Mouse (Mus musculus): Measurements from ENCODE around the gene Tnfsf14.

Gene Tnfsf14

DNA sequence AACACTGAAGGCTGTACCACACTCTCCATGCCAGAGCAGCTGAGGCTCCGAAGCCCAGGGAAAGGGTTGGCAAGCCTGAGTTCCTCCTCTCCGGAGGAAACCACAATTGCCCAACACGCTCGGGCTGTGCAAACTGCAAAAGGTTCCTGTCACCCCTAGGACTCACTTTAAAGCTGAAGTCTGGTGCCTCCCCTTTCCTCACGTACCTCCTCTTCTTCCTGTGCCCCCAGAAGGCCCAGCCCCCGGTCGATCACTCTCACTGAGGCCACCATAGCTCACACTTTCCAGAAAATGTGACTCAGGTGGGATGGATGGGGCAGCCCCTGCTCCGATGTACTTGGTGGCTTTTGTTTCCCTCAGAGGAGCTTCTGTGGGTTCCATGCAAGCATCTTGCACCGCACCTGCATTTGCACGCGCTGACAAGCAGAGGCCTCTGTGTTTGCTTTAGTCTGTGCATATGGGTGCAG lies at the start of gene Tnfsf14:
Gene Tnfsf14 (minus strand): TSS at position 137 of the 467 bp plus-strand sequence.
- peak; percentile 81 for DNase-seq

GRCm38 (mm10) chr17:57237181-57237580 lies 43.2 kb upstream of the Tnfsf14 start:
- DNase-seq: no peak

DNA sequence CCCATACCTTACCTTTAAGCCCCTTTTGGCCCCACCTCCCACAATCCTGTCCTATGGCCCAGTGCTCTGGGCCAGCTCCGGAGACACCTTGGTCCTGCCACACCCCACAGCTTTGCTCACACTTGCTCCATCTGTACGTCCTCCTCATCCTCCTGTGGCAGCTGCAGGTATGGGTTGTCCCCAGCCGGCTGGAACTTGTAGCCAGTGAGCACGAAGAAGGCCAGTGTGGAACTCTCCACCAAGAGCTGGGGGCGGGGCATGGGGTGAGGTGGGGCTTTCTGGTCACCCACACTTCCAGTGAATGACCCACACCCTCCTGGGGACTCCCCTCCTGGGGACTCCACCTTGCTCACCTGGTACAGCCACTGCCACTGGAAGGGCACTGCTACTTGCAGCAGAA lies 41.8 kb upstream of the Tnfsf14 start:
- DNase-seq: no peak

DNA sequence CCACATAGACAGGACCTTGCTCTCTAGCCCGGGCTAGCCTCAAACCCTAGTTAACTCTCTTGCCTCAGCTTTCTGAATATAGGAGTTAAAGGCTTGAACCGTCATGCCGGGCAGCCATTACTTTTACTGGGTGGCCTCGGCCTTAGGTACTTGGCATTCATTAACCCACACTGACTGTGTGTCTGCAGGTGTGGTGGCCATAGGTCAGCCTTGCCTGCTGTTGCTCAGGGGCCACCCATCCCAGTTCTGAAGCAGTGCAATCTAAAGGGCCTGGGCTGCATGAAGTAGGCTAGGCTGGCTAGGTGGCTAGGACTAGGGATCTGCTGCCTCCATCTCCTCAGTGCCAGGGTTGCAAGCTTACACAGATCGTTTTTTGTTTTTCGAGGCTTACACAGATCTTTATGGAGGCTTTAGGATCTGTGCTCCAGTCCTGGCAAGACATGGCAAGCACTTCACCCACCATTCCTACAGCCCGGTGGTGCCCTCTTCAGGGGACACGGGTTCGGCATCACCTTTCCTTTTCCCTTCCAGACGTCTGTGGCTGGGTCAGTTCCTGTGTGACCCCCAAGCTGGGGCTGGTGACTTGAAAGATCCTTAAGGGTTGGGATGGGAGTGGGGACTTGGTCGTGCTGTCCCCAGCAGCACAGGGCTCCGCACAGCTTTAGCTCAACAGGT lies 40.4 kb upstream of the Tnfsf14 start:
- DNase-seq: no peak

GRCm38 (mm10) chr17:57233038-57233437 lies 39.1 kb upstream of the Tnfsf14 start:
- DNase-seq: no peak

DNA sequence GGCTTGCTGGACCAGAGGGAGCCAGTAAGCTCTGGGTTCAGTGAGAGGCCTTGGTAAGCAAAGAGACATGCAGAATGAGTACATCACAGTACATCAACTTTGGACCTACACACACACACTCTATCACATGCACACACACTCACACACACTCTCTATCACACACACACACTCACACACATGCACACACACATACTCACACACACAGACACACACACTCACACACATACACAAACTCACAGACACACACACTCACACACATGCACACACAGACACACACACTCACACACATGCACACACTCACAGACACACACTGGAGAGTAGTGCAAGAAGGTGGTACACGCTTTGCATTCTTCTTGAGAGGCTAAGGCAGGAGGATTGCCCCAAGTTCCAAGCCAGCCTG lies 38.2 kb upstream of the Tnfsf14 start:
- no peak for DNase-seq

DNA sequence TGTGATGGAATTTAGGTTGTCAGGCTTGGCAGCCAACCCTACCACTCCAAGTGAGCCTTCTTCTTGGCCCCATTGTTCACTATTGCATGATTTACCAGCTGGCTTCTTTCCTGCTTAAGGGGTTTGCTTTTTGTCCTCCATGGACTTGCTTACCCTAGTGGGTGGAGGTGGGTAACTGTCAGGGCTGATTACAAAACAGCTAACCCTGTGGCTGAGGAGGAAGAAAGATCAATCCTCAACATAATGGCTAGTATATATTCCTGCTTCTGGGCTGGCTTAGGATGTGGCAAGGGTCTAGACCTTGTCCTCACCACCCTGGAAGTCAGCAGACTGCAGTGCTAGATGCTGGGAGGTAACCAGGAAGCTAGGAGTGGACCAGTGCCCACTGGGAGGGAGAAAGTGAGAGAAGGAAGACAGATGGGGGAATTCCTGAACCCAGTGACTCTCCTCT lies 37.4 kb upstream of the Tnfsf14 start:
- DNase-seq: no peak

DNA sequence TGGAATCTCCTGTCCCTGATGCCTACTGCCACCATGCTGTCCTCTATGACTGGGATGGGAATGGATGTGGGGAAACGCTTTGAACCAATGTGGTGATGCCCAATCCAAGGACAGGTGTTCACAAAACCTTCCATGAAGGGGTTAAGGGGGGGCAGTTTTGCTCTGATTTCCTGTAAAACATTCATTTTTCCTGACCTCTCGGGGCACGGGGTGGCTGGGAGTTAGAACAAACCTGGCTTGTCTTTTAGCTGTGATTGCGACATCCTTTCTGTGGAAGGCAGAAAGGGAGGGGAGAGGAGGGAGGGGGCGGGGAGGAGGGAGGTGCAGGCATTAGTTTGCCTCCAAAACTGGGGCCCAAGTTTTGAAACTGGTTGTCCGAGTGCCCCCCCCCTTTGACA lies 36.8 kb upstream of the Tnfsf14 start:
- no peak for DNase-seq

DNA sequence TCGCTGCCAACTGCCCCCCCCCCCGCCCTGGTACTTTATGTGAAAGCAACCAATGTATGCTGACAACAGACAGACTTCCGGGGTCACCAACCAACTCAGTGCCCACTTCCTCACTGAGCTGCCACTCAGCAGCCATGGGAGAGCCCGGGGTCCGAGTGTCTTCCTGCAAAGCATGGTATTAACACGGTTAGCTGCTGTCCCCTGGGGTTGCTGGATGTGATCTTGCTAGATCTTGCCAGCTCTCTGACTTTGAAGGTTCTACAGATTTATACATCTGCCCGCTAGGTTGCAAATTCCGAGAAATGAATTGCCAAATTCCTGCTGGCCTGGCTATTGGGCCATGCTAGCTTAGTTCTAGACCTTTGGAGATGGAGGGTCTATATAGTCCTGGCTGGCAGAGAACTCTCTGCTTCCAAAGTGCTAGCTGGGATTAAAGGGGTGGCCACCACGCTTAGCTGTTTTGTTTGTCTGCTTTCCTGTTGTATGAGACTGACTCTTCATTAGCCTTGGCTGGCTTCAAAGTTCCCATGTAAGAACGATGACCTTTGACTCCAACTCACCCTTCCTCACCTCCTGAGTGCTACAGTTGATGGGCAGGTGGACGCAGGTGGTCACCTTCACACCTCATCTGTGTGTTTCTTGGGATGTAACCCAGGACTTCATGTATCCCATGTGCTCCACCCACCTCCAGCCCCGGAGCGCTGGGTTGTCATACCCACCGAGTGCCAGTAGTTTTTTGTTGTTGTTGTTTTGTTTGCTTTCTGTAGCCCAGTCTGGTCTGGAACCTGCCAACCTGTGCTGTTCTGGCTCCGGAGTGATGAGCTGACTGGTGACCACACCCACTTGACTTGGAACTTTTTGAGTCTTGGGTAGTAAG lies 36.1 kb upstream of the Tnfsf14 start:
- no peak for DNase-seq

DNA sequence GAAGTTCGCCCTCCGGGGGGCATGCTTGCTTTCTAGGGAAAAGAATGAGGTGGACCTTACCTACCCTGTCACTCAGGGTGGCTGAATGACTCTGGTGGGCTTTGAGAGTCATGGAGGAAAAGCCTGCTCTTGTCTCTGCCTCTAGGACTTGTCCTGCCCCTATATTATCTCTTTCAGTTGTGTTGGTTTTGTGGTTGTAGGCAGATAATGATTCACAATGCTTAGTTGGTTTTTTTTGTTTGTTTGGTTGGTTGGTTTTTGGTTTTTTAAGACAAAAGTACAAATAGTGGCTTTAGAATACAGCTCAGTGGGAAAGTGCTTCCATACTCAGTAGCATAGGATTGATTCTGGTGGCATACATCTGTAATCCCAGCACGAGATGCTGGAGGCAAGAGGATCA lies 34.9 kb upstream of the Tnfsf14 start:
- DNase-seq: no peak

DNA sequence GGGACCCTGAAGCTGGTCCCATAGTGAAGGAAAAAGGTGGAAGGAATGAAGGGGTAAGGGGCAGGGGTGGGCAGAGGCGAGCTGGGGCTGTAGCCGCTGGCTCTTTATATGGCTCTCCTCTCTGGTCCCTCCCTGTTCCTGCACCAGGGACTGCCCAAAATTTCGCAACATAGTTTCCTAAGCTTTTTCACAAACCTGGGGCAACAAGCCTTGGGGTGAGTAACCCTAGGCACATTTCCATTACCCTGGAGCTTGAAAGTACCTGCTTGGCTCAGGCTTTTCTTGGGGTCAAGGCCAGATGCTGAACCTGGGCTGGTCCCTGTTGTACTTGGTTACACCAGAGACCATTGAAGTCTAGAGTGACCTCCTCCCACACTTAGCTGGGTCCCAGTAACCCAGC lies 34.0 kb upstream of the Tnfsf14 start, which contains the start of gene C3:
Gene C3 (minus strand): TSS at position 123 of the 400 bp plus-strand sequence.
- no peak for DNase-seq

GRCm38 (mm10) chr17:57227468-57227867 lies 33.5 kb upstream of the Tnfsf14 start:
- no peak for DNase-seq

DNA sequence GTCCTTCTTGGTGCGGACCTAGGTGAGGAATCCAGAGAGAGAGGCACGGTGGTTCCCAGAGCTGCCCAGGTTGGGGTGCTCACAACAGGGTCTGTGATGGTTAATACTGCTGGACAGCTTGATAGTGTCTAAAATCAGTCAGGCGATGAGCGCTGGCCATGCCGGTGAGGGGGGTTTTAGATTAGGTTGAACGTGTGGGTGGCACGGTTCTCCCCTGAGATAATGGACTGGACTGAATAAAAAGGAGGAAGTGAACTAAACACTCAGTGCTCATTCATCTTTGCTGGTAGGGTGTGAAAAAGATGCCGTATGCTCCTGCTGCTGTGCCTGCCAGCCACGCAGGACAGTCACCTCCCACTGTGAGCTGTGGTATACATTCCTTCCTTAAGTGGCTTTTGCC lies 29.3 kb upstream of the Tnfsf14 start:
- no peak for DNase-seq

- DNase-seq: no peak
These were observed 27.9 kb upstream of the Tnfsf14 start for GRCm38 (mm10) chr17:57221911-57222310.

- peak; percentile 52 for DNase-seq
These were observed 25.9 kb upstream of the Tnfsf14 start for GRCm38 (mm10) chr17:57219884-57220207.

GRCm38 (mm10) chr17:57219167-57219883 lies 25.3 kb upstream of the Tnfsf14 start:
- DNase-seq: peak; percentile 85

DNA sequence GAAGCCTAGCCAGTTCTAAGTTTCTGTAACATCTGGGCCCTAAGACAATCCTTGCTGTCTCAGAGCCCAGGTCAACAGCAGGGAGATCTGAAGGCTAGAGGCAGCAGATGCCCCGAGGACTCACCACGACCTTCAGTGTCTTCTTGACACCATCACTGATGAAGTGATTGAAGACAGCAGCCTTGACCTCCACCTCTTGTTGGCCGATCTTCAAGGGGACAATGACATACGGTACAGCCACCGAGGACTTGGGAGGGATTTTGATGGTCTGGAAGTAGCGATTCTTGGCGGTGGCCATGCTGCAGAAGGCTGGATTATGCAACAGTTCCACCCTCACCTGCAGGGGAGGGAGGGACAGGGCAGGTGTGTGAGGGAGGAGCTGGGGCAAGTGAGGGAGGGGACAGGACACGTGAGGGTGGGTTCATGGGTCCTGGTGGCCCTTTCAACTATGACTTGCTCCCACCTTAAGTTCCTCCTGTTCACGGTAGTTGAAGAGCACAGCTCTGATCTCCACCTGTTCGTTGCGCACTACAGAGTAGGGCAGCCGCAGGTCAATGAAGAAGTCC lies 24.4 kb upstream of the Tnfsf14 start:
- DNase-seq: no peak

DNA sequence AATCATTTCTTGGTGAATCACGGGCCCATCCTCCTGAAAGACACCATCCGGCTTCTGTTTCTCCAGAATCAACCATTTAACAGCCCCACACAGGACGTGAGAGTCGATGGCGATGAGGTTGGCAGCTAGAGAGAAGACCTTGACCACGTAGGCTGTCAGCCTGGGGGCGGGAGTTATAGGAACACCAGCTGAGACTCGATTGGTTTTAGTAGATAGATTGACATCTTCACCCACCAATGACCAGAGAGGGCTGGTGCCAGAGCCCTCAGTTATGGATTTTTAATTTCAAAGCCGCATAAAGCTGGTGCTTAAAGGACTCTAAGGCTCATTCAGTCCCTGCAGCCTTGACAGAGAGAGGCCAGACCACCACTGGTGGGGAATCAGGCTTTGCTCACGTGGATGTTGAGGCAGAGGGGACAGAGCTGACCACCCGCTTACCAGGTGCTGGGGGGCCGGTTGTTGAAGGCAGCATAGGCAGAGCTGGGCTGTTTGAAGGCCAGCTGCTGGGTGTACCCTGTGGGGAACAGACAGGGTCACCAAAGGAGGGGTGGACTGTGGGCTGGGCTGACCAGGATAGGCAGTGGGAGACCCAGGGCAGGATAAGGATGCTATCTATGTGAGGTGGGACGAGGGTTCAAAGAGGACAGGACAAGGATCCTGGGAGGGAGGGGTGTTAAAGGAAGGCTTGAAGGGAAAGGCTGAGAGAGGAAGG lies 20.9 kb upstream of the Tnfsf14 start:
- no peak for DNase-seq

DNA sequence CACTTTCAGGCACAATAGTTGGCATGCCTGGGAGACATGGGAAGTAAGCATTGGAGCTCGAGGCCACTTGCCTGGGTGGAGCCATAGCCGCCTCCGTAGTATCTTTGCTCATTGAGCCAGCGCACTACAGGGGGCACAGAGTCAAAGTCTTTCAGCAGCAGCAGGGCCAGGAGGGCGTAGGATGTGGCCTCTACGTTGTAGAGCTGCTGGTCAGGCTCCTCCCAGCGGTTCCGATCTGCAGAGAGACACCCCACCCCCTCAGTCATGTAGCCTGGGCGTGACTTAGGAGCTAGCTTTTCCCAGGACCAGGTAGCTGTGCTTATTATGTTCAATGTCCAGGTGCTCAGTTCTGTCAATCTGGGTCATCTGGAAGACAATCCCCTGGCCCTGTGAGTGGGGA lies 17.5 kb upstream of the Tnfsf14 start:
- no peak for DNase-seq

- DNase-seq: peak; percentile 78
These were observed 15.4 kb upstream of the Tnfsf14 start for GRCm38 (mm10) chr17:57209330-57209729.

DNA sequence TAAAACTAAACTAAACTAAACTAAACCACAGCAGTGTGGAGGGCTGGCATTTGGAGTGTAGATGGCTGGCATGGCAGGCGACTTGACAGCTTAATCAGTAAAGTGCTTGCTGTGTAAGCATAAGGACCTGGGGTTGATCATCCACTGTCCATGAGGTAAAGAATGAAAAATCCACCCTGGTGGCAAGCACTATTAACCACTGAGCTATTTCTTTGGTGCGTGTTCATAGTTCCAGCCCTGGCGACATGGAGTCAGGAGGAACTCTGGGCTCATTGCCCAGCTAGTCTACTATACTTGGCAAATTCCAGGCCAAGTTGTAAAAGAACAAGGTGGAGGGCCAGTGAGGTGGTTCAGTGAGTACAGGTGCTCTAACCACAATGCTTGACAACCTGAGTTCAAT lies 14.0 kb upstream of the Tnfsf14 start:
- no peak for DNase-seq
